Mouse (Mus musculus): ENCODE measurements around the gene Plcl2.

DNA sequence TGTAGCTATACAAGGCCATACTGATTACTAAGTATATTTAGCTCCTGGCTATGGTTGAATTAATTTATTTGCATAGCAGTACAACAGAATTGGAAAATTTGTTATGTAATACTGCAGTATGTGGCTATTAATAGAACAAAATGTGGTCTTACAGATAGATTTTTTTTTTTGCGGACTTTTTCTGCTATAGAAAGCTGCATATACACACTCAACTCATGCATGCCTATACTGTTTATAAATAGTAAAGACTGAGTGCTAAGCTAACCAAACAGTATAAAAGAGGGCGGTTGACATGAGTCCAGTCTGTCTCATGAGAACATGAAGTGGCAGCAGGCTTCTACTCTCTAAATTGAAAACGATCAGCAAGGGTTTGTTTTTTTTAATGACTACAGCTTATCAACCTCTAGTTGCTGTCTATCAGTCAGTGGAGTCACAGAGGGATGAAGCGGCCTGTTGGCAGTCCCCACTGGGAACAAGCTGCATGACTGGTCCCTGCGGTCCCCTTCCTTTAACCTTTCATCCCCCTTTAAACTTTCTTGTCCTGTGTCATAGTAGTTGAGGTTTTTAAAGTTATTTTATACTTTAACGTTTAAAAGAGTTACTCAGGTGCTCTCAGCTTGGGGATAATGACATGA is 8.7 kb downstream of the Plcl2 start:
- TF ChIP-seq ZC3H11A (IDR thresholded peaks at IDR 0.05; ENCODE audit: borderline replicate concordance, low read depth, low read length) (no peak), CHD2 (IDR thresholded peaks at IDR 0.05; ENCODE audit: low read depth, low read length) (no peak), MAFK (IDR thresholded peaks at IDR 0.05; ENCODE audit: insufficient read depth, low read depth, low read length) (no peak), HCFC1 (IDR thresholded peaks at IDR 0.05; ENCODE audit: borderline replicate concordance, insufficient read depth, low read length) (no peak), ZNF384 (IDR thresholded peaks at IDR 0.05; ENCODE audit: low read depth, low read length) (no peak)

Measured in ES-E14 (cell line).